Comparison of ENCODE assay signal across 8 mouse cellular contexts in the genomic region with DNA sequence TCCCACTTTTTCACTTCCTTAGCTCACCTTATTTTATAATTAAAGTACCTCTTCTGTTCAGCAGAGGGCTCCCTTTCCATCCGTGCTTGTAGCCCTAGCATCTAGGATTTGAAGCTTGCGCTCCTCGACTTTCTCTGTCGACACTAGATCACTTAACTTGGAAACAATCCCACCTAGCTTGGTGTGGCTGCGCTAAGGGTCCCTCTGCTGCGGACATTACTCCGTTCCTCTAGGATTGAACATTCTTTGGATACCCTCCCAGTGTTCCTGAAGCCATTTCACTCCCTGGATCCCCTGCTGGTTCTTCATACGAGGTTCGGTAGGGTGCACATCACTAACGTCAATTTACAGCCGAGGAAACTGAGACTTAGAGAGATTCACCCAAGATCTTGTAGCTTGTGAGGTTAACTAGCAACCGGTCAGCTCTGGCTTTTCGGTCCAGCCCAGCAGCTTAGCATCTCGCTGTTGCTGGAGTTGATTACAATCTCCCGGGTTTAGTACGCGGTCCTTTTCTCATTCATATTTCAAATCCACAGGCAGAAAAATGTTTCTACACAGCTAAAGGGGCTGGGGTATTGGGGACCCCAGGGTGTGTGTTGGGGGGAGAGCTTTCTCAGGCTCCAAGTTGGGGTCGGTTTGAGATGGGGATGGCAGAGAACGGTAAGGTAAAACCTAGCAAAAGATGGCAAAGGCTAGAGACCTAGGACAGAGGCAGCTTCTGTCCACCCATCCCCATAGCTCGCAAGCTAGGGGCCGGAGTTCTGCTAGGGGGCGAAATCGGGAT. TPM values are rescaled to one million over a fixed set of nuclear protein-coding genes. Genes with fewer than 3 reads are reported as not detected.
A peak's percentile ranks its signal among the peaks of the same experiment; 100 is the strongest.
DNase-seq lines count a peak whose midpoint lies in the region; ATAC-seq and TF ChIP-seq lines count a peak whose summit lies in the region.

No protein-coding gene starts in this region.

- no peak overlapping the region for H3K27ac ChIP-seq in embryonic facial prominence, embryonic 13.5 days
- no peak overlapping the region for H3K27ac ChIP-seq in lung, embryonic 14.5 days (ENCODE audit: low read depth)

- intact Hi-C loops in heart, postnatal 36 days (cut with DNase I), result loop anchor here (1.0 to 5.0 kb wide), 3 partner anchors 88 to 222 kb away; no protein-coding TSS in a partner anchor

- peak overlapping the region; percentile 75; the same call in 1 of the 2 replicates for H3K9ac ChIP-seq in embryonic facial prominence, embryonic 13.5 days
- no peak overlapping the region for H3K9ac ChIP-seq in lung, embryonic 14.5 days

- no peaks in the 10 kb centered on the region for H3K36me3 ChIP-seq in embryonic facial prominence, embryonic 13.5 days
- no peaks in the 10 kb centered on the region for H3K36me3 ChIP-seq in lung, embryonic 14.5 days (ENCODE audit: insufficient read depth)

- ATAC-seq in embryonic facial prominence, embryonic 13.5 days (ENCODE audit: insufficient number of reproducible peaks, insufficient read depth, low FRiP score, low TSS enrichment, low read depth), result peak; percentile 69
- no peak; the same call in 1 of the 2 replicates for ATAC-seq in lung, embryonic 14.5 days (ENCODE audit: insufficient read depth)
- no peak for ATAC-seq in granulocyte monocyte progenitor cell, adult 5-6 weeks (replicated peaks; ENCODE audit: poor library complexity, severe bottlenecking)

- WGBS in embryonic facial prominence, embryonic 13.5 days, result under 1% methylated on average over 23 of the region's 23 CpGs
- WGBS in lung, embryonic 14.5 days, result under 1% methylated on average over 23 of the region's 23 CpGs

- peak overlapping the region; percentile 59 for H3K4me3 ChIP-seq in embryonic facial prominence, embryonic 13.5 days
- peak overlapping the region; percentile 52 for H3K4me3 ChIP-seq in lung, embryonic 14.5 days (ENCODE audit: low read depth, low read length)

- peak; percentile 8 for DNase-seq in thymus, postnatal 0 days (ENCODE audit: low spot score)
- DNase-seq in thymus, adult 18-20 months, result no peak
- DNase-seq in heart, postnatal 36 days, result peak; percentile 19 to 24
- peak; percentile 49 for DNase-seq in layer of hippocampus, adult 11-12 months (ENCODE audit: low spot score)
- peak; percentile 87 for DNase-seq in lung, embryonic 14.5 days
- peak; percentile 62 for DNase-seq in right cerebral cortex, adult 18-20 months

- H3K27me3 ChIP-seq in embryonic facial prominence, embryonic 13.5 days, result peaks cover 75% of the 10 kb centered on the region
- peaks cover 69% of the 10 kb centered on the region for H3K27me3 ChIP-seq in lung, embryonic 14.5 days (ENCODE audit: insufficient read depth, low read length)

- peak; percentile 74 for TF ChIP-seq CTCF in lung, embryonic 14.5 days (IDR thresholded peaks at IDR 0.05; ENCODE audit: low read depth)

- H3K4me2 ChIP-seq in embryonic facial prominence, embryonic 13.5 days, result peak overlapping the region; percentile 99
- H3K4me2 ChIP-seq in lung, embryonic 14.5 days, result peak overlapping the region; percentile 97

- peaks cover 21% of the 10 kb centered on the region for H3K4me1 ChIP-seq in embryonic facial prominence, embryonic 13.5 days
- peaks cover 4% of the 10 kb centered on the region; the same call in 1 of the 2 replicates for H3K4me1 ChIP-seq in lung, embryonic 14.5 days (ENCODE audit: insufficient read depth)

- H3K9me3 ChIP-seq in embryonic facial prominence, embryonic 13.5 days, result no peaks in the 10 kb centered on the region
- no peaks in the 10 kb centered on the region for H3K9me3 ChIP-seq in lung, embryonic 14.5 days (ENCODE audit: low read depth, low read length)

RNA-seq across cellular contexts. Expression of a gene that starts 0.4 kb away (rescaled TPM):
- polyA plus RNA-seq in thymus, postnatal 0 days (2015; fragmentation: Nextera tagmentation; extraction: Ambion mirVana), result 0.27 and 0.36 TPM in 2 replicates
- 5.0 and 5.8 TPM in 2 replicates for polyA plus RNA-seq in embryonic facial prominence, embryonic 13.5 days (2015; fragmentation: Nextera tagmentation; extraction: Ambion mirVana)
- total RNA-seq in heart, postnatal 36 days (2021), result 1 to 10 TPM in 1 of 2 experiments, under 1 TPM in 1; 0.83 to 1.7 TPM
- 2.7 and 3.3 TPM in 2 replicates for polyA plus RNA-seq in lung, embryonic 14.5 days (2014; fragmentation: Nextera tagmentation; extraction: Ambion mirVana)
- total RNA-seq in granulocyte monocyte progenitor cell, adult 5-6 weeks (2014; fragmentation: Nextera tagmentation), result not detected in 2 replicates
- not detected in 2 replicates for total RNA-seq in granulocyte monocyte progenitor cell, adult 5-6 weeks (2017)

RNA-seq across cellular contexts. Expression of a gene that starts 49.9 kb away (rescaled TPM):
- 5.8 and 6.7 TPM in 2 replicates for polyA plus RNA-seq in thymus, postnatal 0 days (2015; fragmentation: Nextera tagmentation; extraction: Ambion mirVana)
- 33.3 and 35.1 TPM in 2 replicates for polyA plus RNA-seq in embryonic facial prominence, embryonic 13.5 days (2015; fragmentation: Nextera tagmentation; extraction: Ambion mirVana)
- 1 to 10 TPM; 4.7 to 4.8 TPM for total RNA-seq in heart, postnatal 36 days (2021)
- polyA plus RNA-seq in lung, embryonic 14.5 days (2014; fragmentation: Nextera tagmentation; extraction: Ambion mirVana), result 16.5 and 18.4 TPM in 2 replicates
- 31.8 and 32.9 TPM in 2 replicates for total RNA-seq in granulocyte monocyte progenitor cell, adult 5-6 weeks (2014; fragmentation: Nextera tagmentation)
- total RNA-seq in granulocyte monocyte progenitor cell, adult 5-6 weeks (2017), result 11.1 and 11.5 TPM in 2 replicates

Comparison
In these comparisons a context has a peak if more than half of its experiments do, and no peak if none do; other contexts are left out.
1. DNase-seq: peak in thymus, postnatal 0 days (single experiment), heart, postnatal 36 days (2 of 2), layer of hippocampus, adult 11-12 months (single experiment), lung, embryonic 14.5 days (single experiment) and right cerebral cortex, adult 18-20 months (single experiment); none in thymus, adult 18-20 months (0 of 2).